Mouse (Mus musculus) R1 (cell line): ENCODE data around the gene Bnc2.

ENCODE experiments used
- DNase-seq: peaks from one replicate; pipeline ENCODE4 v3.0.0-alpha.2; 2018; ENCODE audit warnings: low read depth, low spot score

Gene Bnc2

GRCm38 (mm10) chr4:84324371-84324770 is 350.7 kb downstream of the Bnc2 start:
- DNase-seq, result no peak

- no peak for DNase-seq
Measured at GRCm38 (mm10) chr4:84321598-84321997, 353.5 kb downstream of the Bnc2 start.

- DNase-seq, result no peak
Measured at GRCm38 (mm10) chr4:84317421-84317820, 357.7 kb downstream of the Bnc2 start.

- no peak for DNase-seq
Measured at GRCm38 (mm10) chr4:84311371-84311770, 363.7 kb downstream of the Bnc2 start.

GRCm38 (mm10) chr4:84310851-84311250 is 364.2 kb downstream of the Bnc2 start:
- no peak for DNase-seq

GRCm38 (mm10) chr4:84308226-84308862 is 366.7 kb downstream of the Bnc2 start:
- no peak for DNase-seq

- no peak for DNase-seq
Measured at GRCm38 (mm10) chr4:84306928-84307606, 368.0 kb downstream of the Bnc2 start.

GRCm38 (mm10) chr4:84302949-84303348 is 372.1 kb downstream of the Bnc2 start:
- DNase-seq, result no peak

- no peak for DNase-seq
Measured at GRCm38 (mm10) chr4:84285153-84285552, 389.9 kb downstream of the Bnc2 start.

- DNase-seq, result no peak
Measured at GRCm38 (mm10) chr4:84282651-84283050, 392.4 kb downstream of the Bnc2 start.

- DNase-seq, result no peak
Measured at GRCm38 (mm10) chr4:84278156-84278555, 396.9 kb downstream of the Bnc2 start.

GRCm38 (mm10) chr4:84276081-84276480 is 399.0 kb downstream of the Bnc2 start:
- DNase-seq, result no peak

GRCm38 (mm10) chr4:84274158-84274557 is 400.9 kb downstream of the Bnc2 start:
- DNase-seq, result no peak

- no peak for DNase-seq
Measured at GRCm38 (mm10) chr4:84272867-84273266, 402.2 kb downstream of the Bnc2 start.

GRCm38 (mm10) chr4:84269845-84270244 is 405.2 kb downstream of the Bnc2 start:
- DNase-seq, result no peak

- no peak for DNase-seq
Measured at GRCm38 (mm10) chr4:84247356-84247755, 427.7 kb downstream of the Bnc2 start.

GRCm38 (mm10) chr4:84232346-84232745 is 442.7 kb downstream of the Bnc2 start:
- DNase-seq, result peak; percentile 56

- DNase-seq, result no peak
Measured at GRCm38 (mm10) chr4:84231251-84231650, 443.8 kb downstream of the Bnc2 start.

GRCm38 (mm10) chr4:84229189-84229960 is 445.7 kb downstream of the Bnc2 start:
- DNase-seq, result peak; percentile 71

GRCm38 (mm10) chr4:84228551-84228950 is 446.5 kb downstream of the Bnc2 start:
- no peak for DNase-seq
